Mouse (Mus musculus) bone marrow macrophage, adult 2 months (primary cell): ENCODE measurements around the gene Kcnq2.

Experiments
- CTCF ChIP-seq: IDR thresholded peaks from 2 replicates; pipeline ENCODE4 v1.5.1; 2012; ENCODE audit warnings: low read depth, mild to moderate bottlenecking, low read length, moderate library complexity
- POLR2A ChIP-seq: IDR thresholded peaks from 2 replicates; pipeline ENCODE4 v1.6.1; 2012; ENCODE audit warnings: mild to moderate bottlenecking, low read depth, low read length, borderline replicate concordance

DNA sequence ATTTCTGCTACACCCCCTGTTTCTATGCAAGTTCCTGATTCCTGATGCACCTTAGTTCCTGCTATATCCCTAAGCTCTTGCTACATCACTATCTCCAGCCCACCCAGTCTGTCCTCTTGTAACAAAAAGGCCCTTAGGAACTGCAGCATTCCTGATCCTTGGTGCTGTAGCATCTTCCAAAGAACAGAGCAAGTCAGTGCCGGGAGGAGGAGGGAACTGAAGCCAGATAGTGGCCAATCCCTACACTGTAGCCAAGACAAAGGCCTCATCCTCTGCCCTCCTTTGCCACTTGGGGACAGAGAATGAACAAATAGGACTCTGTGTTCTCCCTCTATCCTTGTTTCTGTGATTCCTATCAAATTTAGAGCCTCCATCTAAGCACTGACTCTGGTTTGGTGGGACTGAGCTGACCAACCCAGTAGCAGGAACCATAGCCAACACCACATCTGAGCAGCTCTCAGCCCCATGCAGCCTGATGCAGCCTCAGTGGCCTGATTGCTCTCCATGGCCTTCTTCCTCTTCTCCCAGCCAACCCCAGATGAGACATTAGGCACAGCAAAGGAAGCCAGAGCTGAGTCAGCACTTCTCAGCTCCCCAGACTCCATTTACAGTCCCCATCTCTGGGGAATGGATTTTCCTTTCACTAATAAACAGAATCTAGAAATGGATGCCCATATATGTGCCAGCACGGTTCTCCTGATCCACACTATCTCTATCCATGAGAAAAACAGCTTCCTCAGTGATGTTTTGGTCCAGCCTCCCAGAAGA is 8.6 kb upstream of the Kcnq2 start:
- TF ChIP-seq CTCF (no peak), POLR2A (no peak)
